Mouse (Mus musculus): ENCODE data around the gene Hypk. TPM values are rescaled to one million over a fixed set of nuclear protein-coding genes. Genes with fewer than 3 reads are reported as not detected.
"Not testable (repeated sequence)": the region's sequence is repeated elsewhere in the genome, so short reads cannot be mapped to it uniquely, and the experiment has no call there.

Hypk gene
- polyA plus RNA-seq, 1 experiment from 2014 or later, result 105 TPM

DNA sequence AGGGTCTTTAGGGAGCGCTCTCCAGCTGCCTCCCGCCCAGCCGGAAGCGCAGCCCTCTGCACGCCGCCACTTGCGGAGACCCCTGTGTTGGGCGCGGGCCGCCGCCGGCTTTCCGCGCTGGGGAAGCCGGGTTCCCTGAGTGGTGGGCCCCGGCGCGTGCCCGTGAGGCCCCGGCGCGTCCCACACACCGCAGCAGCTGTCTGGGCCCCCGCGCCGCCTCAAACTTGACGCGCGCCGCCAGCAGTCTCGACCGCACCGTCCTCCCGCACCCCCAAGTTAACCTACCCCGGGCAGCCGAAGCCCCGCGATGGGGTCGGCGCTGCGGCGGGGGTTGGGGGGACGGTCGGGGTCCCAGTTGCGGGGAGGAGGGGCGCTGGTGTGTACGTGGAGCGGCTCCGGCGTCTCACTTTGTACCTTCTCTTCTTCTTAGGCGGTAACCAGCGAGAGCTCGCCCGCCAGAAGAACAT is 3.5 kb upstream of the Hypk start:
- WGBS, result under 1% methylated on average over 52 of the region's 54 CpGs
- H3K4me2 ChIP-seq (ENCODE audit: low read depth), result peak overlapping the region; percentile 74

DNA sequence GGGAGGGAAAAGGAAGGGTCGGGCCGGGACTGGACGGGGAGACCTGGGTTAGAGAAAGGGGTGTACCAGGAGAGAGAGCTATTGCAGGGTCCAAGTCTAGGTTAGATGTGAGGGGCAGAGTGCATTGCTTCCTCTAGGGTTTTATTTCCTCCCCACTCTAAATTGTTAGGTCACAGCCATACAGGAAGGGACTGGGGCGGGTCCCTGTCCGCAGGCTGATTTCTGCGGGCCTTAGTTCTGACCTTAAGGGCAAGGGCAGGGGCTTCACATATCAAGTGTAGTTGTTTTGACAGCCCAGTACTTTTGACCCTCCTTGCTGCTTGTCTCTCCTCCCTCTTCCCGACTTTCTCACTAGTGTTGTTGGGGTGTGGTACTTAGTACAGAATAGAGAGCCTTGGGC is 3.0 kb upstream of the Hypk start:
- H3K4me2 ChIP-seq (ENCODE audit: low read depth), result peak overlapping the region; percentile 74
- peak overlapping the region; percentile 99 for H3K4me3 ChIP-seq (ENCODE audit: low read depth, low read length)
- H3K27me3 ChIP-seq (ENCODE audit: control insufficient read depth, insufficient read depth, low read length), result no peaks in the 10 kb centered on the region
- peak overlapping the region; percentile 90 for H3K27ac ChIP-seq (ENCODE audit: low read depth, low read length)
- ATAC-seq (ENCODE audit: insufficient read depth, low FRiP score, low TSS enrichment) (no peak), DNase-seq (ENCODE audit: low spot score) (peak; percentile 16)
- no peaks in the 10 kb centered on the region for H3K9me3 ChIP-seq (ENCODE audit: control insufficient read depth, low read length)
- H3K9ac ChIP-seq (ENCODE audit: low read length), result peak overlapping the region; percentile 95
- H3K36me3 ChIP-seq (ENCODE audit: control insufficient read depth, insufficient read depth, low read length), result 0 out of 2 replicates have a peak, but pooled peaks cover 7% of the 10 kb centered on the region
- WGBS, result 3% methylated on average over 7 of the region's 7 CpGs
- H3K4me1 ChIP-seq (ENCODE audit: control insufficient read depth, insufficient read depth, low read length), result peaks cover 2% of the 10 kb centered on the region; the same call in 1 of the 2 replicates

More for the DNA sequence above, 3.5 kb upstream of the Hypk start:
- peak overlapping the region; percentile 90 for H3K27ac ChIP-seq (ENCODE audit: low read depth, low read length)
- peak overlapping the region; percentile 99 for H3K4me3 ChIP-seq (ENCODE audit: low read depth, low read length)
- H3K9me3 ChIP-seq (ENCODE audit: control insufficient read depth, low read length), result no peaks in the 10 kb centered on the region
- DNase-seq (ENCODE audit: low spot score) (no peak), ATAC-seq (ENCODE audit: insufficient read depth, low FRiP score, low TSS enrichment) (peak; percentile 59)
- peak overlapping the region; percentile 95 for H3K9ac ChIP-seq (ENCODE audit: low read length)
- 0 out of 2 replicates have a peak, but pooled peaks cover 7% of the 10 kb centered on the region for H3K36me3 ChIP-seq (ENCODE audit: control insufficient read depth, insufficient read depth, low read length)
- H3K27me3 ChIP-seq (ENCODE audit: control insufficient read depth, insufficient read depth, low read length), result no peaks in the 10 kb centered on the region
- peaks cover 2% of the 10 kb centered on the region; the same call in 1 of the 2 replicates for H3K4me1 ChIP-seq (ENCODE audit: control insufficient read depth, insufficient read depth, low read length)

DNA sequence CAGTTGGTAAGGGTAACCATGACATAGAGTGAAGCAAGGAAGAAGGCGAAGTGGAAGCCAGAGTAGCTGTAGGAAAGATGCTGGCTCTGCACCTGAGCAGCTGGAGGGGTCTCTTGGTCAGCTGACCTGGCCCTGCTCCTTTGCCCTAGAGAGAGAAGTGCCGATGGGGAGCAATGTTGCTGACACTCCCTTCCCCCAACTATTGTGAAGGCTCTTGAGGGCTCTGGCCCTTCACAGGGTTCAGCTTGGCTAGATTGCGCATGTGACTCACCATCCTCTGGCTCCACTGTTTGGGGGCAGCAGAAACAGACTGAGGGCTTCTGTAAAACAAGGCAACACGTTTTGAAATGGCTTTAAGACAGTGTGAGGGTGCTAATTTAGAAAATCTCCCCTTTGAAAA is 729 bp upstream of the Hypk start:
- DNase-seq (ENCODE audit: low spot score) (no peak), ATAC-seq (ENCODE audit: insufficient read depth, low FRiP score, low TSS enrichment) (no peak)
- Histone ChIP-seq H3K27ac (ENCODE audit: low read depth, low read length) (no peak overlapping the region), H3K4me1 (ENCODE audit: control insufficient read depth, insufficient read depth, low read length) (peaks cover 2% of the 10 kb centered on the region; the same call in 1 of the 2 replicates), H3K36me3 (ENCODE audit: control insufficient read depth, insufficient read depth, low read length) (0 out of 2 replicates have a peak, but pooled peaks cover 7% of the 10 kb centered on the region), H3K9me3 (ENCODE audit: control insufficient read depth, low read length) (no peaks in the 10 kb centered on the region), H3K4me2 (ENCODE audit: low read depth) (no peak overlapping the region), H3K9ac (ENCODE audit: low read length) (no peak overlapping the region), H3K27me3 (ENCODE audit: control insufficient read depth, insufficient read depth, low read length) (no peaks in the 10 kb centered on the region), H3K4me3 (ENCODE audit: low read depth, low read length) (no peak overlapping the region)
- WGBS, result 86% methylated on average over 4 of the region's 4 CpGs

DNA sequence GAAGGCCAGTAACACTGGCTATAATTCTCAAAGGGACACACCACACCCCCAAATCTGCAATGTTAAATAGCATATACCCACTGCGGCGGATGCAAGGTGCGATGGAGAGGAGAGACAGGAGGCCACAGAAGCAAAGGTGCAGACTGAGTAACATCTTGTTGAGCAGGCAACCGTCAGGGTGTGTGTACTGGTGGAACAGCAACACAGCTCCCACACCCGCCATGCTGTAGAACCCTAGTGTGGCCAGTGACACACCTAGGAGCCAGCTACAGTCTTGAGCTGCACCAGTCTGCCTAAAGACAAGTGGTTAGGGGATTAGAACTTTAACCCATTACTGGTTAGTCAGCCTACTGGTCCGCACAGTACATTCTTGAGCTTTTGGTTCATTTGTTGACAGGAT is 827 bp downstream of the Hypk start:
- no peak for DNase-seq (ENCODE audit: low spot score)
- Histone ChIP-seq H3K9ac (ENCODE audit: low read length) (no peak overlapping the region), H3K4me3 (ENCODE audit: low read depth, low read length) (no peak overlapping the region), H3K27me3 (ENCODE audit: control insufficient read depth, insufficient read depth, low read length) (no peaks in the 10 kb centered on the region), H3K4me1 (ENCODE audit: control insufficient read depth, insufficient read depth, low read length) (peaks cover 7% of the 10 kb centered on the region; the same call in 1 of the 2 replicates), H3K27ac (ENCODE audit: low read depth, low read length) (no peak overlapping the region), H3K4me2 (ENCODE audit: low read depth) (no peak overlapping the region), H3K9me3 (ENCODE audit: control insufficient read depth, low read length) (no peaks in the 10 kb centered on the region), H3K36me3 (ENCODE audit: control insufficient read depth, insufficient read depth, low read length) (peaks cover 10% of the 10 kb centered on the region; the same call in 1 of the 2 replicates)
- ATAC-seq (ENCODE audit: insufficient read depth, low FRiP score, low TSS enrichment), result no peak
- WGBS, result 94% methylated on average over 6 of the region's 6 CpGs

DNA sequence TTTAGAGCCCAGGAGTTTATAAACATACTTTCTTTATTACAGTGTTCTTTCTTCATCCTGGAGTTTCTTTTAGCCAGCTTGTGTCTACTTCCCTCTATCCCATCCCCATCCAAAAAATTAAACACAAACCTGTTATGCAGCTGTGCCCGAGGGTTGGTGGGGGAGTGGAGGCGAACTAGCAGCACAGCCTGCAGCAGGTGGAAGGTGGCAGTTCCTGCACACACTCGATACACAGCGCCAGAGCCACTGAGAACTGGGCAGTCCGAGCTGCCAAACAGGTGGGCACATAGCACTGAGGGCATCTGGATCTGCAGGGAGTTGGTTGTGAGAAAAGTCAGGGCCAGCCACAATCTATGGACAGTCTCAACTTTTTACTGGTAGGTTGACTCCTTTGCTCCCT is 2.4 kb downstream of the Hypk start:
- peaks cover 7% of the 10 kb centered on the region; the same call in 1 of the 2 replicates for H3K4me1 ChIP-seq (ENCODE audit: control insufficient read depth, insufficient read depth, low read length)
- no peak for DNase-seq (ENCODE audit: low spot score)
- H3K4me3 ChIP-seq (ENCODE audit: low read depth, low read length), result no peak overlapping the region
- 79% methylated on average over 5 of the region's 5 CpGs for WGBS
- H3K9me3 ChIP-seq (ENCODE audit: control insufficient read depth, low read length), result no peaks in the 10 kb centered on the region
- no peak for ATAC-seq (ENCODE audit: insufficient read depth, low FRiP score, low TSS enrichment)
- peaks cover 10% of the 10 kb centered on the region; the same call in 1 of the 2 replicates for H3K36me3 ChIP-seq (ENCODE audit: control insufficient read depth, insufficient read depth, low read length)
- no peak overlapping the region for H3K27ac ChIP-seq (ENCODE audit: low read depth, low read length)
- no peak overlapping the region for H3K4me2 ChIP-seq (ENCODE audit: low read depth)
- no peak overlapping the region for H3K9ac ChIP-seq (ENCODE audit: low read length)
- no peaks in the 10 kb centered on the region for H3K27me3 ChIP-seq (ENCODE audit: control insufficient read depth, insufficient read depth, low read length)

DNA sequence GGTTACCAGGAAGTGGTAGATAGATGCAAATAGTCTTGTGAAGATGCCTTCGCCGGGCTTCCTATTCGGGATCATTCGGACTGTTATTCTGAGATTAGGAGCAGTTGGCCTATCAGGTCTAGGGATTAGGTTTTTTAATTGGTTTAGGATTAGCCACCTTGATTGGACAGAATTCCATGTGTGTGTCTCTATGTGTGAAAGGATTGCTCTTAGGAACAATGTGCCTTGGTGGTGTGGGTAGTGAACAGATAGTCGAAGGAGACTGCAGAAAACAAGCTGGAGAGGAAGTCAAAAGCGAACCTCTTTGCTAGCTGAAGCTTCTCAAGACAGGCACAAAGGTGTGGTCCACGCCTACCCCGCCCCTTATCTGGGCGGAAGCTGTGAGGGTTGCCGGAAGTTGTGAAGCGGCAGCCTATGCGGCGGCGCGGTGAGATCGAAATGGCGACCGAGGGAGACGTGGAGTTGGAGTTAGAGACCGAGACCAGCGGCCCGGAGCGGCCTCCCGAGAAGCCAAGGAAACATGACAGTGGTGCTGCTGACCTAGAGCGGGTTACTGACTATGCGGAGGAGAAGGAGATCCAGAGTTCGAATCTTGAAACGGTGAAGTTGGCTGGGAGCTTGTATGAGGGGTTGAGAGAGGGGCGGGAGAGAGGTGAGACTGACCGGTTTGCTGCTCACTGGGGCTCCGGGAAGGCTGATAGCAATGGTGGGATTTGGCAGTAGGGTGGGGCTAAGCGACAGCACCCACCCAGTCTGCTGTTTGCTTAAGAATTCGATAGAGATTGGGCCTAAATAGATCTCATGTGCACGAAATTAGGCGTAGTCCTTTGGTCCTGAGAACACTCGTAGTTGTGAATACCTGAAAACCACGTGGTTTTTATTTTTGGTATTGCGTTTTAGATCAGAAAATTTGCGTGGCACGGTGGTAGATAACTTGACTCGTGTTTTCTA is 3.9 kb downstream of the Hypk start, which contains the start of gene Serinc4:
Gene Serinc4 (minus strand): TSS at position 90 of the 951 bp plus-strand sequence.
- peaks cover 5% of the 10 kb centered on the region; the same call in 1 of the 2 replicates for H3K4me1 ChIP-seq (ENCODE audit: control insufficient read depth, insufficient read depth, low read length)
- 5% methylated on average over 41 of the region's 41 CpGs for WGBS
- ATAC-seq (ENCODE audit: insufficient read depth, low FRiP score, low TSS enrichment) (peak; percentile 80), DNase-seq (ENCODE audit: low spot score) (peak; percentile 89)
- peak within 1 kb of the TSS; percentile 81 for H3K4me3 ChIP-seq (ENCODE audit: low read depth, low read length)
- no peaks in the 10 kb centered on the region for H3K27me3 ChIP-seq (ENCODE audit: control insufficient read depth, insufficient read depth, low read length)
- peaks cover 6% of the 10 kb centered on the region; the same call in 1 of the 2 replicates for H3K36me3 ChIP-seq (ENCODE audit: control insufficient read depth, insufficient read depth, low read length)
- H3K27ac ChIP-seq (ENCODE audit: low read depth, low read length), result peak within 1 kb of the TSS; percentile 53; the same call in 1 of the 2 replicates
- H3K9me3 ChIP-seq (ENCODE audit: control insufficient read depth, low read length), result no peaks in the 10 kb centered on the region
- peak within 1 kb of the TSS; percentile 76 for H3K4me2 ChIP-seq (ENCODE audit: low read depth)
- H3K9ac ChIP-seq (ENCODE audit: low read length), result peak within 1 kb of the TSS; percentile 78

DNA sequence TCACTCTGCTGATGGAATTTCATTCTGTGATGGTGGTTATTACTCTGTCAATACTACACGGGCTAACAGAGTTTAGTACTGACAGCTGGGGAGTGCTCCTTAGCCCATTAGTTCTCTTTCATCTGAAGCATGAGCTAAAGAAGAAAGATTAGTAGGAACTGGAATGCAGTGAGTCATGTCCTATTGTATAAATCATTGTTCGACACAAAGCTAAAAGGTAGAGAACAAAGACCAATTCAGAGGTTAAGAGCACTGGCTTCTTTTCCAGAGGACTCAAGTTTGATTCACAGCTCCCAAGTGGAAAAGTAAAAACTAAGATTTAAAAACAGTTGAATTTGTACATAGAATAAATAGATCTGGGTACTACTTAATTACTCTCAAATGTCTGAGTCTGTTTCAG is 7.0 kb downstream of the Hypk start:
- H3K27me3 ChIP-seq (ENCODE audit: control insufficient read depth, insufficient read depth, low read length), result no peaks in the 10 kb centered on the region
- 63% methylated on average over 2 of the region's 2 CpGs for WGBS
- no peaks in the 10 kb centered on the region for H3K9me3 ChIP-seq (ENCODE audit: control insufficient read depth, low read length)
- no peak overlapping the region for H3K27ac ChIP-seq (ENCODE audit: low read depth, low read length)
- peaks cover 5% of the 10 kb centered on the region; the same call in 1 of the 2 replicates for H3K4me1 ChIP-seq (ENCODE audit: control insufficient read depth, insufficient read depth, low read length)
- H3K9ac ChIP-seq (ENCODE audit: low read length), result no peak overlapping the region
- no peak overlapping the region for H3K4me3 ChIP-seq (ENCODE audit: low read depth, low read length)
- no peak for DNase-seq (ENCODE audit: low spot score)
- H3K36me3 ChIP-seq (ENCODE audit: control insufficient read depth, insufficient read depth, low read length), result peaks cover 3% of the 10 kb centered on the region; the same call in 1 of the 2 replicates
- ATAC-seq (ENCODE audit: insufficient read depth, low FRiP score, low TSS enrichment), result no peak
- H3K4me2 ChIP-seq (ENCODE audit: low read depth), result no peak overlapping the region

- not testable (repeated sequence) for H3K4me3 ChIP-seq (ENCODE audit: low read depth, low read length); H3K9me3 ChIP-seq (ENCODE audit: control insufficient read depth, low read length); H3K36me3 ChIP-seq (ENCODE audit: control insufficient read depth, insufficient read depth, low read length); DNase-seq (ENCODE audit: low spot score); H3K27ac ChIP-seq (ENCODE audit: low read depth, low read length); H3K27me3 ChIP-seq (ENCODE audit: control insufficient read depth, insufficient read depth, low read length); ATAC-seq (ENCODE audit: insufficient read depth, low FRiP score, low TSS enrichment); H3K4me1 ChIP-seq (ENCODE audit: control insufficient read depth, insufficient read depth, low read length); H3K9ac ChIP-seq (ENCODE audit: low read length); H3K4me2 ChIP-seq (ENCODE audit: low read depth)
- WGBS, result no CpG with 5 or more reads among the region's 6 CpGs
These were observed 15.9 kb downstream of the Hypk start for GRCm38 (mm10) chr2:121468982-121469381.

Measured in neural tube, embryonic 11.5 days (tissue).